Mouse (Mus musculus): ENCODE measurements at regions not wholly inside any gene's neighbourhood (a gene's known extent, or its start where the extent isn't known, plus 50 kb on each side); places are given as distances from the start of the nearest gene placed in this dataset.
"Not testable (repeated sequence)": the region's sequence is repeated elsewhere in the genome, so short reads cannot be mapped to it uniquely, and the experiment has no call there.

DNA sequence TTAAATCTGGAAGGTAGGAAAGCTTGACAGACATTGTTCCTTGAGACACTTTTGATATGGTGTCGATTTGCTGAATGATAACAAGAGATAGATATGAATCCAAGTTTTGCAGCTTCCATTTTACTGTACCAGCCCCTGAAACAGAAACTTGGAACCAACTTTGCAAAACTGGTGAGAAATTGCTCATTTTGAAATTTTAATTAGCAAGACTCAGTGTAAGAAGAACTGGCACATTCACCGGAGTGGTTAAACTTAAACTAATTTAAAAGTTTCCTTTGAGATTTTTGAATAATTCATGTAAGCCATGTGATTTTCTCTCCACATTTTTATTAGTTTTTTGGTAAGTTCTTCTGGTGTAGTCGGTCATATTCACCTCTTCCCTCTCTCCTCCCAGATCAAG lies 85.3 kb downstream of the Slitrk1 start:
- no peak for DNase-seq (ENCODE audit: low spot score)

DNA sequence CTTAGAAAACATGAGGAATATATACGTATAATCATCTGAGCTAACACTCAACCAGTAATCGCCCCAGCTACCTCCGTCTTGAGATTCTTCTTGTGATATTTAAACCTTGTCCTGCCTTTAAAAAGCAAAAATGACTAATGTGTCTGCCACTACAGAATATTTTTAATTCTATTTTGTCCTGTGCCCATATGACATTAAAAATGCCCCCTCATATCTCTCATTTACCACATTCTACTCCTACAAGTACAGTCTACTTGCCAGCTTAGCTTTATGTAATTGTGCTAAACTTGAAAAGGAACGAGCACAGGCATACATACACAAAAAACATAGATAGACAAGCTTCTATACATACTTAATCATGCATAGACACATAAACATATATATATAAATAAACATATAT lies 92.4 kb downstream of the Slitrk1 start:
- no peak for DNase-seq (ENCODE audit: low spot score)

DNA sequence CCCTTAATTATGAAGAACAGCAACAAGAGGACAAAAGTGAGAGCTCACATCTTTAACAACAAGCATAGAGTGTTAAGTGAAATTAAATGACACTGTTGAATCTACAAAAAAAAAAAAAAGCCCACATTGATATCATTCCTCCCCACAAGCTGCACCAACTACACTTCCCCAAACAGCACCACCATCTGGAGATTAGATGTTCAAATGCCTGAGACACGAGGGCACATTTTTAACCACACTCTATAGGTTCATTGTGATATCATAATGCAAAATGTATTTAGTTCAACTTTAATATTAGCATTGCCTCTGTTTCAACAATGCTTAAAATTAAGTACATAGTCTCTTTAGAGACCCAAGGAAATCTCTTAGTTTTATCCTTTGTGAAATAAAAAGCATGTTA lies 94.6 kb downstream of the Slitrk1 start:
- DNase-seq (ENCODE audit: low spot score), result no peak

DNA sequence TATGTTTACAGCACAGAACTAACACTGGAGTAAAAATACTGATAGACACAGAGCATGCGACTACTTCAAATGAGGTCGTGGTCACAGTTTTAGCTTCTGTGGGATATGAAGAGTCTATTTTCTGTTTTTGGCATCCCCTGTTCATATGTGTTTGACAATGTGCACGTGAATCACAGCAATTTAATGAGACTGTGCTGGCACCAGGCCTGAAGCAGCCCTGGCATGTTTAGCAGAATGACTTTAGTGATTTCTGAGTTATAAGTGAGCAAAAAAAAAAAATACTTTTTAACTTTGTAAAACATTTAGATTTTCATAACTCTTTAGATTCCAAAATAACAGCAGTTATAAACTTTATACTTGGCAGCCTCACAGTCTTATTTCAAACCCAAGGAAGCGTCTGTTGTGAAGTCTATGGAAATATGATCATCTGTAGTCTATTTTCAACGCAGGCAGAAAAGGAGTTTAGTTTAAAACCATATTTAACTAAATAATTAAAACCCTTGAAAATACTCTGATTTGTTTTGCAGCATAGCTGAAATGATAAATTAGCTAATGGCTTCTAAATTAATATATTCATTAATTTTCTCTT lies 108.5 kb downstream of the Slitrk1 start:
- no peak for DNase-seq (ENCODE audit: low spot score)

DNA sequence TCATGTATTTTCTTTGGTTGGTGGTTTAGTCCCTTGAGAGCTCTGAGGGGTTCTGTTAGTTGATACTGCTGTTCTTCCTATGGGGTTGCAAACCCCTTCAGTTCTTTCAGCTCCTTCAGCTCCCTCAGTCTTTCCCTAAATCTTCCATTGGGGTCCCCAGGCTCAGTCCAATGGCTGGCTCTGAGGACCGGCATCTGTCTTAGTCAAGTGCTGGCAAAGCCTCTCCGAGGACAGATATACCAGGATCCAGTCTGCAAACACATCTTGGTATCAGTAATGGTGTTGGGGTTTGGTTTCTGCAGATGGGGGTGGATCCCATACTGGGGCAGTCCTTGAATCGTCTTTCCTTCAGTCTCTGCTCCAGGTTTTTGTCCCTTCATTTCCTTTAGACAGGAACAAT lies 115.1 kb downstream of the Slitrk1 start:
- no peak for DNase-seq (ENCODE audit: low spot score)

DNA sequence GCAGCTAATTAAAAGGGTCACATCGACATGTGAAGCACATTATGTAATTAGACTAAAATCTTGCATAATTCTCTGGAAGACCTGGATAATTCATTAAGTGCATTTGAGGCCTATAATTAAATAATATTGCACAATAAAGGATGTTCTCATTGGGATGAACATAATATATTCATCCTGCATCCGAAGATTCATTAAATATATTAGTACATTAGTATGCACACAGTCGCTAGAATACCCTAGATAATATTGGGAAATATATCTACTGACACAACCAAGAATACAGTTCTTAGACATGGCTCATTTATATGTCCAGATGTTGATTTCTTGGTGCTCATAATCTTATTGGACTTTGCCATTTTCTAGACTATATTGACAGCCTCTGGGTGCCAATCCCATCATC lies 121.5 kb downstream of the Slitrk1 start:
- DNase-seq (ENCODE audit: low spot score), result no peak

DNA sequence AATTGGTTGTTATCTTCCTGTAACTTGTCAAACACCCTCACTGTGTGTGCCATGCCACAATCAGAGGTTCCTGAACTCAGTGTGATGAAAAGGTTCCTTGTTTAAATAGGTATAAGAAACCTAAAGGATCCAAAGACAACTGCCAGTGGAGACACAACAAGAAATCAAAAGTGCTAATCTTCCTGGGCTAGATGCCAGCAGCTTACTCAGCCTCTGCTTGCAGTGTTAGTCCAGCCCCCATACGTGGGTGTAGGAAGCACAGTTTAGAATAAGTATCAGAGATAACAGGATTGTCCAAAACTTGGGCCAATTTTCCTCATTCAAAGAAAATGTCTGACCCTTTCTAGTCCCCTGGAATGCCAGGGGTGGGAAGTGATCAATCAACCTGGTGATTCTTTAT lies 122.7 kb downstream of the Slitrk1 start:
- no peak for DNase-seq (ENCODE audit: low spot score)

DNA sequence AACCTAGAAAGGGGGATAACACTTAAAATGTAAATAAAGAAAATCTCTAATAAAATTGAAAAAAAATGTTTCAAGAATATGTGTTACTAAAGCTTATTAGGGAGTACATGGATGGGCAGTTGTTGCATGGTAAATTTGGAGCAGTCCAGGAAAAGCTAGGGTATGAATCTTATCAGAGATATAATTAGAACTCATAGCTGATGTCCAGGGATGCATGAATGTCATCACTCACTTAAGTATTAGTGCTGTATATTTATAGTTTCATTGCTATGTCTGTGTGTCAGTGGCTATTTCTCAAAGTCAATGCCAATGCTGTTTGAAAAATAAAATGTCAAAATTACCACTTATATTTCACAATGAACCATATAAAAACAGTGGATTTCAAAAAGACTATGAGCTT lies 165.2 kb downstream of the Slitrk1 start:
- DNase-seq (ENCODE audit: low spot score), result no peak

DNA sequence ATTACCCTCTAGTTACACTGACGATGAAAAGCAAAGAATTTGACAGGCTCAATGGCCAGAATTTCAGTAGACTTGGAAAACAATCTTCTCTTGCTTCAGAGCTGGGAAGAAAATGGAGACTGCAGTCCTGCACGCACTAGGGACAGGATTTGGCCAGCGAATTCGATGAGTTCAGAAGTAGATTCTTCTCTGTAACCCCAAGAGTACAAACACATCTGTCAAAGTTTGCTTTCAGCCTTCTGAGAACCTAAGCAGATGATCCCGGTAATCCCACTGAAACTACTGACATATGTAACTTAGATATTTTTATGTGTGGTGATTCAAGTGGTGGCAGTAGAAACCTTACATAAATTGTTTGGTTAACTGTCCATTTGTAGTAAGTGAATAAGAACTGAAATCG lies 202.1 kb downstream of the Slitrk1 start:
- no peak for DNase-seq (ENCODE audit: low spot score)

DNA sequence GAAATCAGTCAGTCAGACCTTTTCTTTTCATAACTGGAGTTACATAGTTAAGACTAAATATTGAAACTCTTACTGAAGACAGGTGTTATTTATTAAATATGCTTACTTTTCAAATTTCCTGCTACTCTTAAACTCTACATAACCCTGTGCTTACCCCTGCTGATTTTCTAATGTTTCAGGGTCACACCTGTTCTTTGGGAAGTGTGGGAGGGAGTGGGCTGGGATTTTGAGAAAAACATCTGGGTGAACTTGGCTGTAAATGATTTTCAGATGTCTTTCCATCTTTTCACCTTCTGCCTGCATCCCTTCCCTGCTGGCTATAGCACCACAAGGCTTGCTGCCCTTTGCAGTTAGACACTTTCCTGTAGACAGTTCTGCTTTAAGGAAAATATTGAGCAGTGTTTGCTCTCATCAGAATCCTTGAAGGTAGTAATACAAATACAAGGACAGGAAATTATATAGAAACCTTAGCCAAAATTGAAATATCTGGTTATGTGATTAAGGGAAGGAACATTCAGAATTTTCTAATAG lies 204.8 kb downstream of the Slitrk1 start:
- DNase-seq (ENCODE audit: low spot score), result no peak

DNA sequence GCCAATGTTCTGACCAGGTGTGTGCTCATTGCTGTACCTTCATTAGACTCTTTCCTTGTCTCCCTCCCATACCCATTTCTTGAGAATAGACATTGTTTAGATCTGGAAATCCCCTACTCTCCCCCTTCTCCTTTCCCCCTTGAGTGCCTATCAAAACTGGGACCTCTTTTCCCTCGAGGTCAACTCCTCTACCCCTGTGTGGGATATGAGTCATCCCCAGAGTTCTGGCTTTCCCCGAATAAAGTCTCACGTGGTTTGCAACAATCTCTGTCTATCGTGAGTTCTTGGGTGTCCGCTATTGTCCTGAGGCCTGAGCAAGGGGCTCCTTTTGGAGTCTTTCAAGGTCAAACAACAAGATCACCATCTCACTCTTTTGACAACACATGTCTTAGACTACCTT lies 209.3 kb downstream of the Slitrk1 start:
- DNase-seq (ENCODE audit: low spot score), result not testable (repeated sequence)

DNA sequence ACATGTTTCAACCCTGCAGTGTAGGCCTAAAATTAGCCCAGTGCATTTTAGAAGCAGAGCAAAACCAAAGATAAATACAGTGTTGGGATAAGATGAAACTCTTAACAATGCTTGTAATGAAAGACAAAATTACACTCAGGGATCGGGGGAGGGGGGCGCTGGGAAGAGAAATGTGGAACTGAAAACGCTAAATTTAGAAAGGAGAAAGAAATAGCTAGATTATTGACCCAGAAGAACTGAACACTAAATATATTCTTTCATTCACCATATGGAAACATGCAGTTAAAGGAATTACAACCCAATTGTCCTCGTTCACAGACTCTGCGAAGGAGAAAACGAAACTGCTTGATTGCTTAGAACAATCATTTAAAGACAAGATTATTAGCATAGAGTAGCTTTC lies 249.1 kb downstream of the Slitrk1 start:
- DNase-seq (ENCODE audit: low spot score), result no peak

DNA sequence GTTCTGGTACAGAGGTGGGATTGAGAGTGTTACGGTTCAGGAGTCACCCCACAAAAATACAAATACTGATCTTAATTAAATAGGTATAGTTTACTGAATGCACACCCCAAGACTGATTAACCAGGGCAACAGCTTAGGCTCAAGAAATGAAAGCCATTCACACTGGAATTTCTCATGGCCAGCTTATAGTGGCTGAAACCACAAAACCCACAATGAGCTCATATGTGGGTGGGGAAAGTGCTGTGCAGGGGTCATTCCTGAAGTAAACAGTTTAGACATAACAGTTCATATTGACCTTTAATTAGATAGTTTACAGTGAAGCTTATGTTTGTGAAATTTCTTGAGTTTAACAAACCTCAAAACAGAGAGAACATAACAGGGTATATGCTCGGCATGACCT lies 275.7 kb downstream of the Slitrk1 start:
- DNase-seq (ENCODE audit: low spot score), result peak; percentile 1

DNA sequence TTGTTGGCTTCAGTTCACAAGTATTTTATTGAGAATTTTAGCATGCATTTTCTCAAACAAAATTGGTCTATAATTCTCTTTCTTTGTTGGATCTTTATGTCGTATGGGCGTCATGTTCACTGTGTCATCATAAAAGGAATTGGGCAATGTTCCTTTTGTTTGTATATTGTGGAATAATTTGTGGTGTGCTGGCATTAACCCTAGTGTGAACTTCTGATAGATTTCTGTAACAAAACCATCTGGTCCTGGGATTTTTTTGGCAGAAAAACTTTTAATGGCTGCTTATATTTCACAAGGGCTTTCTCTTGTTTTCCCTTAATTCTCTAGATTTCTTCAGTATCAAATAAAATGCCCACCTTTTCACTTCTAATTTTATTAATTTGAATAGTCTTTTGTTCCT lies 278.7 kb downstream of the Slitrk1 start:
- no peak for DNase-seq (ENCODE audit: low spot score)

DNA sequence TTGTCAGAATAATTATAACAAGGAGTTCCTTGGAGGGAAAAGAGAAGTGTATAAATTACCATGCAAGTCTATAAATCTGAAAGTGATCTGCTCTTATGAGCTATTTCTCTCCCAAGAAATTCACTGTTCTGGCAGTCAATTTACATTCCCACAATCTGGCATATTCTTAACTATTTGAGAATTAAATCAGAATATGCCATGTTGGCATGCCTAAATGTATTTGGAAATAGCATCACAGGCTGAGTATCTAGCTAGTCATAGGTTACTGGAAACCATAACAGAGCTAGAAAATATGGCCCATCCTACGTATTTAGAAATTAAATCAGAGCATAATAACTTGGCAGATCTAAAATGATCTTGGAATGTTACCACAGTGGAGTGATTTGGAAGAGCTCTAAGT lies 303.9 kb downstream of the Slitrk1 start:
- DNase-seq (ENCODE audit: low spot score), result no peak
